In genomic region chr14:57729975-57730499, GRCm38 (mm10) we compare ENCODE assay signal across 8 mouse cellular contexts. TPM values are rescaled to one million over a fixed set of nuclear protein-coding genes. Genes with fewer than 3 reads are reported as not detected.
DNase-seq lines count a peak whose midpoint lies in the region; ATAC-seq lines count a peak whose summit lies in the region.

No protein-coding gene starts in this region.

- WGBS in forebrain, embryonic 15.5 days, result 34% methylated on average over 5 of the region's 5 CpGs
- 38% methylated on average over 5 of the region's 5 CpGs for WGBS in hindbrain, embryonic 15.5 days
- 44% methylated on average over 5 of the region's 5 CpGs for WGBS in liver, embryonic 15.5 days (ENCODE audit: insufficient replicate concordance)

- DNase-seq in retina, postnatal 1 day, result peak; percentile 31
- DNase-seq in retina, embryonic 14.5 days (ENCODE audit: low spot score), result no peak
- DNase-seq in cerebellum, adult 9-11 months, result no peak
- no peak for DNase-seq in frontal cortex, postnatal 36 days (ENCODE audit: low spot score in 2 of 2)

- ATAC-seq in forebrain, embryonic 15.5 days (replicated peaks), result peak; percentile 62
- ATAC-seq in hindbrain, embryonic 15.5 days (ENCODE audit: low FRiP score, low read depth), result peak; percentile 91
- peak; percentile 15; the same call in 1 of the 2 replicates for ATAC-seq in liver, embryonic 15.5 days (ENCODE audit: insufficient read depth)
- ATAC-seq in neutrophil, adult 5-6 weeks (ENCODE audit: extremely low read depth, insufficient number of reproducible peaks, low FRiP score, poor library complexity, severe bottlenecking), result peak; percentile 79

- no peak overlapping the region for H3K4me2 ChIP-seq in forebrain, embryonic 15.5 days (replicated peaks)
- H3K4me2 ChIP-seq in hindbrain, embryonic 15.5 days, result no peak overlapping the region
- no peak overlapping the region for H3K4me2 ChIP-seq in liver, embryonic 15.5 days

- peaks cover 32% of the 10 kb centered on the region for H3K4me1 ChIP-seq in forebrain, embryonic 15.5 days
- H3K4me1 ChIP-seq in hindbrain, embryonic 15.5 days (replicated peaks), result peaks cover 22% of the 10 kb centered on the region
- peaks cover 22% of the 10 kb centered on the region for H3K4me1 ChIP-seq in liver, embryonic 15.5 days (replicated peaks)

- H3K27ac ChIP-seq in forebrain, embryonic 15.5 days (replicated peaks), result peak overlapping the region; percentile 40; the same call in 1 of the 2 replicates
- peak overlapping the region; percentile 51 for H3K27ac ChIP-seq in hindbrain, embryonic 15.5 days (replicated peaks)
- H3K27ac ChIP-seq in liver, embryonic 15.5 days (replicated peaks), result peak overlapping the region; percentile 45

- H3K9me3 ChIP-seq in forebrain, embryonic 15.5 days, result no peaks in the 10 kb centered on the region
- no peaks in the 10 kb centered on the region for H3K9me3 ChIP-seq in hindbrain, embryonic 15.5 days
- H3K9me3 ChIP-seq in liver, embryonic 15.5 days (replicated peaks), result no peaks in the 10 kb centered on the region

- no peaks in the 10 kb centered on the region for H3K36me3 ChIP-seq in forebrain, embryonic 15.5 days
- no peaks in the 10 kb centered on the region for H3K36me3 ChIP-seq in hindbrain, embryonic 15.5 days
- H3K36me3 ChIP-seq in liver, embryonic 15.5 days (replicated peaks), result peaks cover 4% of the 10 kb centered on the region; the same call in 1 of the 2 replicates

- no peak overlapping the region for H3K4me3 ChIP-seq in forebrain, embryonic 15.5 days
- H3K4me3 ChIP-seq in hindbrain, embryonic 15.5 days, result no peak overlapping the region
- H3K4me3 ChIP-seq in liver, embryonic 15.5 days (replicated peaks), result no peak overlapping the region

- 0 out of 2 replicates have a peak overlapping the region, but pooled peaks have one; percentile 18 for H3K9ac ChIP-seq in forebrain, embryonic 15.5 days (replicated peaks)
- H3K9ac ChIP-seq in hindbrain, embryonic 15.5 days, result no peak overlapping the region
- no peak overlapping the region for H3K9ac ChIP-seq in liver, embryonic 15.5 days

- no peaks in the 10 kb centered on the region for H3K27me3 ChIP-seq in forebrain, embryonic 15.5 days
- H3K27me3 ChIP-seq in hindbrain, embryonic 15.5 days, result no peaks in the 10 kb centered on the region
- no peaks in the 10 kb centered on the region for H3K27me3 ChIP-seq in liver, embryonic 15.5 days

RNA-seq across cellular contexts. Expression of gene Gm49361, which starts 15.9 kb away (rescaled TPM):
- not detected in 2 replicates for polyA plus RNA-seq in forebrain, embryonic 15.5 days (2015; fragmentation: Nextera tagmentation; extraction: Ambion mirVana)
- polyA plus RNA-seq in hindbrain, embryonic 15.5 days (2015; fragmentation: Nextera tagmentation; extraction: Ambion mirVana), result not detected in 2 replicates
- polyA plus RNA-seq in liver, embryonic 15.5 days (2015; fragmentation: Nextera tagmentation; extraction: Ambion mirVana), result not detected in 2 replicates
- total RNA-seq in neutrophil, adult 5-6 weeks (2017), result not detected in 2 replicates

RNA-seq across cellular contexts. Expression of gene Lats2, which starts 28.2 kb away (rescaled TPM):
- 8.0 TPM in 2 replicates for polyA plus RNA-seq in forebrain, embryonic 15.5 days (2015; fragmentation: Nextera tagmentation; extraction: Ambion mirVana)
- 8.1 and 8.2 TPM in 2 replicates for polyA plus RNA-seq in hindbrain, embryonic 15.5 days (2015; fragmentation: Nextera tagmentation; extraction: Ambion mirVana)
- polyA plus RNA-seq in liver, embryonic 15.5 days (2015; fragmentation: Nextera tagmentation; extraction: Ambion mirVana), result 5.5 and 5.8 TPM in 2 replicates
- 58.7 and 59.2 TPM in 2 replicates for total RNA-seq in neutrophil, adult 5-6 weeks (2017)

Comparison
In these comparisons a context has a peak if more than half of its experiments do, and no peak if none do; other contexts are left out.
1. ATAC-seq: peak in every context shown above with its lines; median percentile 91 in hindbrain, embryonic 15.5 days; 79 in neutrophil, adult 5-6 weeks; 62 in forebrain, embryonic 15.5 days; 15 in liver, embryonic 15.5 days.